Mouse (Mus musculus) lung, embryonic 14.5 days (tissue): Measurements from ENCODE around the gene Rel. TPM values are rescaled to one million over a fixed set of nuclear protein-coding genes. Genes with fewer than 3 reads are reported as not detected.
"Not testable (repeated sequence)": the region's sequence is repeated elsewhere in the genome, so short reads cannot be mapped to it uniquely, and the experiment has no call there.

ENCODE experiments used
- ATAC-seq: fragments of 200-750 bp; cut with Nextera tagmentation; 2 replicates; pipeline ENCODE4 v1.8.0; 2017; ENCODE audit warnings: mild to moderate bottlenecking, moderate TSS enrichment, moderate library complexity; ENCODE audit not compliant: insufficient read depth
- DNase-seq: peaks from one replicate; pipeline ENCODE4 v3.0.0-alpha.2; 2015
- H3K27ac ChIP-seq: fragments of 300-500 bp; sonication (generic); 2 replicates; pipeline ENCODE4 v1.5.1; 2014; ENCODE audit warnings: low read depth, mild to moderate bottlenecking, moderate library complexity
- H3K27me3 ChIP-seq: fragments of 300-500 bp; sonication (generic); 2 replicates; pipeline ENCODE4 v1.6.1; 2014; ENCODE audit warnings: low read length, control low read depth; ENCODE audit not compliant: insufficient read depth
- H3K36me3 ChIP-seq: fragments of 300-500 bp; sonication (generic); 2 replicates; pipeline ENCODE4 v1.6.1; 2014; ENCODE audit warnings: control low read depth; ENCODE audit not compliant: insufficient read depth
- H3K4me1 ChIP-seq: fragments of 300-500 bp; sonication (generic); 2 replicates; pipeline ENCODE4 v1.6.1; 2014; ENCODE audit warnings: antibody characterized with exemption, control low read depth; ENCODE audit not compliant: insufficient read depth
- H3K4me2 ChIP-seq: fragments of 300-500 bp; sonication (generic); 2 replicates; pipeline ENCODE4 v1.6.1; 2014; ENCODE audit warnings: mild to moderate bottlenecking
- H3K4me3 ChIP-seq: fragments of 300-500 bp; sonication (generic); 2 replicates; pipeline ENCODE4 v1.5.1; 2014; ENCODE audit warnings: low read depth, low read length
- H3K9ac ChIP-seq: fragments of 300-500 bp; sonication (generic); 2 replicates; pipeline ENCODE4 v1.6.1; 2014
- H3K9me3 ChIP-seq: fragments of 300-500 bp; sonication (generic); 2 replicates; pipeline ENCODE4 v1.6.1; 2016; ENCODE audit warnings: low read depth, low read length, control low read depth
- CTCF ChIP-seq: IDR thresholded peaks from 2 replicates; pipeline ENCODE4 v1.5.1; 2016; ENCODE audit warnings: antibody characterized with exemption, low read depth
- WGBS: fragments of 180-500 bp; shearing (Covaris S2); extraction: QIAGEN DNeasy Blood & Tissue Kit; methylation state at CpG from one replicate; pipeline ENCODE4 v1.1.7; 2014; 5-methylcytosine and 5-hydroxymethylcytosine counted together
- polyA plus RNA-seq: library from polyadenylated mRNA; unstranded; fragments of >200 nt; fragmentation: Nextera tagmentation; extraction: Ambion mirVana; gene quantifications from 2 replicates; pipeline ENCODE4 v1.2.1, GENCODE M21; 2014

Rel gene
- polyA plus RNA-seq, 1 experiment from 2014 or later = 1.4 TPM

- ATAC-seq (no peak), DNase-seq (no peak)
- H3K36me3 ChIP-seq = no peaks in the 10 kb centered on the region
- H3K4me3 ChIP-seq = no peak overlapping the region
- no peaks in the 10 kb centered on the region for H3K9me3 ChIP-seq
- H3K4me2 ChIP-seq = no peak overlapping the region
- no peaks in the 10 kb centered on the region; the same call in 1 of the 2 replicates for H3K4me1 ChIP-seq
- H3K27me3 ChIP-seq = no peaks in the 10 kb centered on the region
- no peak for TF ChIP-seq CTCF
- H3K9ac ChIP-seq = no peak overlapping the region
- H3K27ac ChIP-seq = no peak overlapping the region
Measured at GRCm38 (mm10) chr11:23769033-23769432, 1.7 kb downstream of the Rel start.

DNA sequence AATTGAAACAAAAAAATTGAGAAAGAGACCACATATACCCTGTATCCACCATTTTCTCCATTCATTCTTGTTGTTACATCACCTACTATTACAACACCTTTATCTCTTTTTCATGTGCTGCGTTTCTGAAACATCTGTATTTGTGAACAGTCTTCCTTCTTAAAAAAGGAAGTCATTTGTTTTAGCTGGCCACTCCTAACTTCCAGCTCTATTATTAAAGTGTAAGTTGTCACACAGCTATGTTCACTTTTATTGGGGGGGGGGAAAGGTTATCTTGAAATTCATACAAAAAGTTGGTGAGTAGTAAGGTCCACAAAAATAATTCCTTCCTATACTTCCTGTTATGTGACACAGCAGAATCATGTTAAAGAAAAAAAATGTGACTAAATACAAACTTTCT is 2.8 kb downstream of the Rel start:
- TF ChIP-seq CTCF = no peak
- no peak for DNase-seq
- Histone ChIP-seq H3K36me3 (no peaks in the 10 kb centered on the region), H3K9me3 (no peaks in the 10 kb centered on the region), H3K27me3 (no peaks in the 10 kb centered on the region), H3K4me2 (no peak overlapping the region), H3K9ac (no peak overlapping the region), H3K4me1 (no peaks in the 10 kb centered on the region; the same call in 1 of the 2 replicates), H3K4me3 (no peak overlapping the region), H3K27ac (no peak overlapping the region)
- 42% methylated on average over 1 of the region's 1 CpGs for WGBS
- ATAC-seq = no peak

GRCm38 (mm10) chr11:23767369-23767768 is 3.4 kb downstream of the Rel start:
- H3K27me3 ChIP-seq, H3K4me2 ChIP-seq, H3K9me3 ChIP-seq, DNase-seq, ATAC-seq, H3K4me1 ChIP-seq, H3K4me3 ChIP-seq, H3K27ac ChIP-seq, H3K9ac ChIP-seq, H3K36me3 ChIP-seq: not testable (repeated sequence)
- WGBS = 76% methylated on average over 4 of the region's 5 CpGs

DNA sequence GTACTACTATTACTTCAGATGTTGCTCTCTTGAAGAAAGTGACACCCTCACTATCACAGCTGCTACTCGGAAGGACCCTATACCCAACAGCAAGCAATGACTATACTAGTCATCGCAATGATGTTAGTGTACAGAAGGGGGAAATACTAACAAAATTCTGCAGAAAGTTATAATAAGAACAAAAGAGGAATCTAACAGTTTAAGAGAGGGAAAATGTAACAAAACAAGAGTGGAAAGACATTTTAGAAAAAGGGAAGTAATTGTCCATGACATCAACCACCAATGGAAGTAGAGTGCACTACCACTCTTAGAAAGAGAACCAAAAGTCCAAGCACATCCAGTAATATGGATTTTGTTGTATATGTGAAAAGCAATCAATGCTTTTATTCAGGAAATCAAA is 8.1 kb downstream of the Rel start:
- H3K9ac ChIP-seq = no peak overlapping the region
- H3K27ac ChIP-seq = no peak overlapping the region
- no peak for TF ChIP-seq CTCF
- H3K36me3 ChIP-seq = no peaks in the 10 kb centered on the region
- WGBS = 92% methylated on average over 2 of the region's 2 CpGs
- DNase-seq (no peak), ATAC-seq (no peak)
- H3K4me1 ChIP-seq = no peaks in the 10 kb centered on the region
- no peaks in the 10 kb centered on the region for H3K9me3 ChIP-seq
- H3K27me3 ChIP-seq = no peaks in the 10 kb centered on the region
- H3K4me3 ChIP-seq = no peak overlapping the region
- H3K4me2 ChIP-seq = no peak overlapping the region

GRCm38 (mm10) chr11:23758218-23758617 is 12.6 kb downstream of the Rel start:
- Histone ChIP-seq H3K9me3 (no peaks in the 10 kb centered on the region), H3K36me3 (no peaks in the 10 kb centered on the region), H3K9ac (no peak overlapping the region), H3K27ac (no peak overlapping the region), H3K4me2 (no peak overlapping the region), H3K27me3 (no peaks in the 10 kb centered on the region), H3K4me3 (no peak overlapping the region), H3K4me1 (no peaks in the 10 kb centered on the region)
- no peak for DNase-seq
- no peak for TF ChIP-seq CTCF
- no peak for ATAC-seq
- WGBS = 86% methylated on average over 2 of the region's 2 CpGs

- TF ChIP-seq CTCF = no peak
- no peak for ATAC-seq
- Histone ChIP-seq H3K36me3 (no peaks in the 10 kb centered on the region), H3K27me3 (no peaks in the 10 kb centered on the region), H3K9me3 (no peaks in the 10 kb centered on the region), H3K9ac (no peak overlapping the region), H3K4me1 (no peaks in the 10 kb centered on the region), H3K4me3 (no peak overlapping the region), H3K4me2 (no peak overlapping the region), H3K27ac (no peak overlapping the region)
- DNase-seq = no peak
Measured at GRCm38 (mm10) chr11:23754329-23754728, 16.4 kb downstream of the Rel start.

DNA sequence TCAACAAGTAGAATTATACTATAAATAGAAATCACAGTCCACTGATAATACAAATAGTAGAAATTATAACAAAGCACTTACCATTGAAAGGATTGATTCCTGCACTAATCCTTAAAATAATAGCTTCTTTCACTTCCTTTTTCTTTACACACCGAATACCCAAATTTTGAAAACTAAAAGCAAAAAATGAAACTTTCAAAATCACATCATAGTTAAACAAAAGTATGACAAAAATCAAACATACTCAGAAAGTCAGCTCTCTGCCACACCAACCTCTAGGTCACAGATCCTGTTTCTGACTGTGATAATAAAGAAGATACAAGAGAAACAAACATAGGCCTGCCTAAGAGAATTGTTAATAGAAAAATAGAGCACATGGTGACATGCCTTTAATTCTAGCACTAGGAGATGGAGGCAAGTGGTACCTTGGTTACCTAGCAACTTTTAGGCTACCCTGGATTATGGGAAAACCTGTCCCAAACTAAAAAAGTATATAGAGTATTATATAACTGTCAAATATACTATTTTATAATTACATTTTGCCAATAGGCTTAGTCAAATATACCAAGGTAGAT is 17.5 kb downstream of the Rel start:
- DNase-seq = no peak
- H3K27me3 ChIP-seq = no peaks in the 10 kb centered on the region
- no peak overlapping the region for H3K4me3 ChIP-seq
- no peak for TF ChIP-seq CTCF
- no peak for ATAC-seq
- H3K9ac ChIP-seq = no peak overlapping the region
- H3K4me2 ChIP-seq = no peak overlapping the region
- H3K36me3 ChIP-seq = no peaks in the 10 kb centered on the region
- WGBS = 85% methylated on average over 1 of the region's 1 CpGs
- H3K4me1 ChIP-seq = no peaks in the 10 kb centered on the region
- no peak overlapping the region for H3K27ac ChIP-seq
- no peaks in the 10 kb centered on the region for H3K9me3 ChIP-seq

DNA sequence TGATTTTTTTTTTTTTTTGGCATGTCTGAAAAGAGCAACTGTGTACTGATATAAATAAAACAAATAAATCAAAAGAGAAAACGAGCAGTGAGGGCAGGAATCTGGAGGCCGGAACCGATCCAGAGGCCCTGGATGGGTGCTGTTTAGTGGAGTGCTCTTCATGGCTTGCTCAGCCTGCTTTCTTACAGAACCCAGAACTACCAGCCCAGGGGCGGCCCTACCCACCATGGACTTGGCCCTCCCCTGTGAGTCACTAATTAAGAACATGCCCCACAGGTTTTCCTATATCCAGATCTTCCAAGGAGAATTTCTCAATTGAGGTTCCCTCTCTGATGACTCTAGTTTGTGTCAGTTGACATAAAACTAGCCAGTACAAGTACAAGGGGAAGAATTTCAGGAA is 24.7 kb downstream of the Rel start:
- ATAC-seq (no peak), DNase-seq (no peak)
- no peaks in the 10 kb centered on the region for H3K27me3 ChIP-seq
- H3K4me3 ChIP-seq = no peak overlapping the region
- TF ChIP-seq CTCF = no peak
- 0 out of 2 replicates have a peak, but pooled peaks cover 3% of the 10 kb centered on the region for H3K36me3 ChIP-seq
- H3K27ac ChIP-seq = no peak overlapping the region
- no peaks in the 10 kb centered on the region for H3K9me3 ChIP-seq
- no peaks in the 10 kb centered on the region for H3K4me1 ChIP-seq
- 65% methylated on average over 4 of the region's 4 CpGs for WGBS
- no peak overlapping the region for H3K4me2 ChIP-seq
- H3K9ac ChIP-seq = no peak overlapping the region
